Mouse (Mus musculus) CH12.LX (cell line): ENCODE measurements around the gene Gm45208. TPM values are rescaled to one million over a fixed set of nuclear protein-coding genes. Genes with fewer than 3 reads are reported as not detected.

Experiments used
- DNase-seq: peaks from one replicate; pipeline ENCODE4 v3.0.0-alpha.2; 2013; ENCODE audit errors: extremely low read depth
- H3K27ac ChIP-seq: 2 replicates; pipeline ENCODE4 v1.5.1; 2012; ENCODE audit warnings: low read depth, mild to moderate bottlenecking, control low read depth, moderate library complexity; ENCODE audit not compliant: insufficient read depth
- H3K27me3 ChIP-seq: replicated peaks from 2 replicates; pipeline ENCODE3; 2012; ENCODE audit warnings: inconsistent platforms
- H3K36me3 ChIP-seq, 2 experiments: replicated peaks in 1 of 2; 2 replicates each; pipeline versions ENCODE3 to v1.6.1; 2012; ENCODE audit warnings: inconsistent platforms in 1 of 2, low read length in 1 of 2, mild to moderate bottlenecking in 1 of 2, mixed read lengths in 1 of 2, moderate library complexity in 1 of 2; ENCODE audit not compliant: control insufficient read depth in 1 of 2, insufficient read depth in 1 of 2
- H3K4me1 ChIP-seq, 2 experiments: 2 replicates each; pipeline ENCODE4 v1.6.1; 2012; ENCODE audit warnings: inconsistent platforms in 1 of 2, moderate library complexity in 1 of 2; ENCODE audit not compliant: insufficient read depth in 2 of 2, control insufficient read depth in 1 of 2
- H3K4me2 ChIP-seq: 2 replicates; pipeline ENCODE4 v1.6.1; 2012; ENCODE audit warnings: low read depth, mild to moderate bottlenecking, control low read depth; ENCODE audit not compliant: poor library complexity, insufficient read depth, severe bottlenecking
- H3K4me3 ChIP-seq, 3 experiments: fragments of 150-350 bp in 1 of 3; sonication (generic) in 1 of 3; replicated peaks in 1 of 3; 2 replicates each; pipeline versions ENCODE3 to v1.5.1; 2011 to 2012; ENCODE audit warnings: low read depth in 2 of 3, low read length in 2 of 3, mild to moderate bottlenecking in 2 of 3, moderate library complexity in 2 of 3, control low read depth in 1 of 3, improper control_type of control experiment in 1 of 3, inconsistent platforms in 1 of 3, mixed read lengths in 1 of 3; ENCODE audit not compliant: poor library complexity in 1 of 3
- H3K79me2 ChIP-seq: replicated peaks from 2 replicates; pipeline ENCODE4 v1.6.1; 2012; ENCODE audit warnings: mild to moderate bottlenecking, moderate library complexity; ENCODE audit not compliant: control insufficient read depth, poor library complexity, insufficient read depth, severe bottlenecking; ENCODE audit errors: extremely low read depth
- H3K9ac ChIP-seq: 2 replicates; pipeline ENCODE4 v1.6.1; 2012; ENCODE audit warnings: low read depth, mild to moderate bottlenecking, control low read depth, moderate library complexity; ENCODE audit not compliant: insufficient read depth
- H3K9me3 ChIP-seq: replicated peaks from 2 replicates; pipeline ENCODE3; 2012; ENCODE audit warnings: low read length, inconsistent platforms, mixed read lengths
- ELF1 ChIP-seq: IDR thresholded peaks from 2 replicates; pipeline ENCODE4 v1.6.1; 2014; ENCODE audit warnings: low read depth, mild to moderate bottlenecking, inconsistent platforms, low read length, improper control_type of control experiment
- EP300 ChIP-seq: IDR thresholded peaks from 2 replicates; pipeline ENCODE4 v1.6.1; 2011; ENCODE audit warnings: low read length, improper control_type of control experiment
- ETS1 ChIP-seq: conservative IDR thresholded peaks from 2 replicates; pipeline ENCODE4 v1.6.1; 2012; ENCODE audit warnings: low read depth, mild to moderate bottlenecking, inconsistent platforms, low read length, improper control_type of control experiment, moderate library complexity
- HCFC1 ChIP-seq: IDR thresholded peaks from 2 replicates; pipeline ENCODE4 v1.6.1; 2012; ENCODE audit warnings: low read depth, mild to moderate bottlenecking, inconsistent platforms, low read length, improper control_type of control experiment
- IRF4 ChIP-seq: IDR thresholded peaks from 2 replicates; pipeline ENCODE4 v1.6.1; 2014; ENCODE audit warnings: low read depth, mild to moderate bottlenecking, inconsistent platforms, low read length, improper control_type of control experiment
- KAT2A ChIP-seq: IDR thresholded peaks from 2 replicates; pipeline ENCODE4 v1.6.1; 2012; ENCODE audit warnings: low read length, improper control_type of control experiment, inconsistent platforms; ENCODE audit not compliant: insufficient replicate concordance
- MAX ChIP-seq: IDR thresholded peaks from 2 replicates; pipeline ENCODE4 v1.6.1; 2011; ENCODE audit warnings: low read length, improper control_type of control experiment
- MEF2A ChIP-seq: IDR thresholded peaks from 2 replicates; pipeline ENCODE4 v1.6.1; 2014; ENCODE audit warnings: low read depth, mild to moderate bottlenecking, inconsistent platforms, low read length, improper control_type of control experiment, borderline replicate concordance
- MYC ChIP-seq: IDR thresholded peaks from 2 replicates; pipeline ENCODE4 v1.6.1; 2011; ENCODE audit warnings: low read depth, mild to moderate bottlenecking, improper control_type of control experiment, low read length
- NELFE ChIP-seq: IDR thresholded peaks from 2 replicates; pipeline ENCODE4 v1.6.1; 2011; ENCODE audit warnings: low read depth, low read length, improper control_type of control experiment
- NRF1 ChIP-seq: IDR thresholded peaks from 2 replicates; pipeline ENCODE4 v1.6.1; 2014; ENCODE audit warnings: low read depth, mild to moderate bottlenecking, inconsistent platforms, low read length, improper control_type of control experiment, moderate library complexity
- POLR2AphosphoS2 ChIP-seq: IDR thresholded peaks from 2 replicates; pipeline ENCODE4 v1.6.1; 2011; ENCODE audit warnings: low read depth, low read length, improper control_type of control experiment
- RAD21 ChIP-seq: IDR thresholded peaks from 2 replicates; pipeline ENCODE4 v1.6.1; 2011; ENCODE audit warnings: low read depth, mild to moderate bottlenecking, low read length, improper control_type of control experiment, moderate library complexity
- RCOR1 ChIP-seq: conservative IDR thresholded peaks from 2 replicates; pipeline ENCODE4 v1.6.1; 2012; ENCODE audit warnings: low read depth, mild to moderate bottlenecking, inconsistent platforms, low read length, improper control_type of control experiment
- SMC3 ChIP-seq: IDR thresholded peaks from 2 replicates; pipeline ENCODE4 v1.6.1; 2011; ENCODE audit warnings: low read depth, low read length, improper control_type of control experiment
- TCF12 ChIP-seq: IDR thresholded peaks from 2 replicates; pipeline ENCODE4 v1.6.1; 2014; ENCODE audit warnings: low read depth, mild to moderate bottlenecking, inconsistent platforms, low read length, improper control_type of control experiment
- USF2 ChIP-seq: conservative IDR thresholded peaks from 2 replicates; pipeline ENCODE4 v1.6.1; 2011; ENCODE audit warnings: low read depth, low read length, improper control_type of control experiment
- ZC3H11A ChIP-seq: IDR thresholded peaks from 2 replicates; pipeline ENCODE4 v1.6.1; 2012; ENCODE audit warnings: low read depth, mild to moderate bottlenecking, inconsistent platforms, low read length, improper control_type of control experiment
- ZKSCAN1 ChIP-seq: IDR thresholded peaks from 2 replicates; pipeline ENCODE4 v1.6.1; 2012; ENCODE audit warnings: low read depth, inconsistent platforms, low read length, improper control_type of control experiment, borderline replicate concordance
- ZMIZ1 ChIP-seq: IDR thresholded peaks from 2 replicates; pipeline ENCODE4 v1.6.1; 2012; ENCODE audit warnings: low read depth, mild to moderate bottlenecking, inconsistent platforms, low read length, improper control_type of control experiment
- ZNF384 ChIP-seq: IDR thresholded peaks from 2 replicates; pipeline ENCODE4 v1.6.1; 2012; ENCODE audit warnings: low read depth, low read length, improper control_type of control experiment, inconsistent platforms
- dilution Hi-C: fragments of 300-500 bp; cut with MboI; formaldehyde crosslinking; loops from 2 replicates; pipeline ENCODE4 v1.14.3; 2020; ENCODE audit warnings: low sequenced_read_pairs; ENCODE audit not compliant: extremely low pct_unique_long_range_greater_than_20kb, extremely low pct_ligation_motif_present
- in situ Hi-C: fragments of 300-500 bp; cut with MboI; formaldehyde crosslinking; loops from 3 replicates; pipeline ENCODE4 v1.14.3; 2019; ENCODE audit warnings: low sequenced_read_pairs, low pct_ligation_motif_present, low pct_unique_long_range_greater_than_20kb, mixed read lengths
- polyA plus RNA-seq: library from polyadenylated mRNA; unstranded; fragments of >175 nt; gene quantifications from 2 replicates; pipeline ENCODE4 v1.2.1, GENCODE M21; 2012; ENCODE audit warnings: low read depth; ENCODE audit not compliant: insufficient read length
- total RNA-seq, 2 experiments: library from RNA; depleted of rRNA; stranded (reverse); fragments of 300-350 nt in 1 of 2; fragments of >200 nt in 1 of 2; gene quantifications; 2 replicates each; pipeline ENCODE4 v1.2.3; 2012 to 2014

Gene Gm45208
- total and polyA plus RNA-seq, 3 experiments = 0.47 to 13.0 TPM; not detected in 1

DNA sequence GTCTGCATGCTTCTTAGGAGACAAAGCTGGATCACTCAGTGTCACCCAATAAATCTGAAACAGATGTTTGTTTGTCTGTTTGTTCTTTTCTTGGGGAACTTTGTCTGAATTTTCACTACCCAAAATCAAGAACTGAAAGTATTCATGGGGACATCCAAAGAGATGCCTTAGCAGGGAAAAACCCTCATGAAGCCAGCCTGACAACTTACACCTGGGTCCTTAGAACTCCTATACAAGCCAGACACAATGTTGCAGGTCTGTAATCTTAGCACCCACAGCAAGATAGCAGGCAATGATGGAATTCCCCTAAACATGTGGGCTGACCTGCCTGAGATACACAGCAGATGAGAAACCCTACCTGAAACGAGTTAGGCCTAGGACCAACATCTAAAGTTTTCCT is 22.9 kb downstream of the Gm45208 start:
- H3K27me3 ChIP-seq = no peaks in the 10 kb centered on the region
- no peak overlapping the region for H3K9ac ChIP-seq
- H3K4me2 ChIP-seq = peak overlapping the region; percentile 36
- peaks cover 5 to 40% of the 10 kb centered on the region in 2 experiments; a peak in 3 of 4 replicates for H3K4me1 ChIP-seq
- no peak overlapping the region for H3K4me3 ChIP-seq
- in situ Hi-C loops = no loop called here
- no peaks in the 10 kb centered on the region for H3K79me2 ChIP-seq
- peak; percentile 45 for DNase-seq
- H3K27ac ChIP-seq = peak overlapping the region; percentile 87
- no peaks in the 10 kb centered on the region for H3K9me3 ChIP-seq
- TF ChIP-seq POLR2AphosphoS2 = no peak
- TF ChIP-seq TCF12 = 0 out of 2 replicates have a peak, but pooled peaks have one; percentile 35
- no peak for TF ChIP-seq HCFC1
- no peak for TF ChIP-seq USF2
- no peak for TF ChIP-seq ZC3H11A
- no peak for TF ChIP-seq ELF1
- peak; percentile 82 for TF ChIP-seq EP300
- TF ChIP-seq MYC = peak; percentile 75
- peak; percentile 46 for TF ChIP-seq ETS1
- no peak for TF ChIP-seq RAD21
- TF ChIP-seq RCOR1 = peak; percentile 50; the same call in 1 of the 2 replicates
- TF ChIP-seq KAT2A = no peak
- peak; percentile 35; the same call in 1 of the 2 replicates for TF ChIP-seq MAX
- TF ChIP-seq IRF4 = peak; percentile 82
- no peak for TF ChIP-seq NELFE
- TF ChIP-seq MEF2A = peak; percentile 44; the same call in 1 of the 2 replicates
- no peak for TF ChIP-seq ZNF384
- no peak for TF ChIP-seq SMC3
- TF ChIP-seq, all 38 proteins: peak for 8
- dilution Hi-C loops = no loop called here
- no peaks in the 10 kb centered on the region for H3K36me3 ChIP-seq

DNA sequence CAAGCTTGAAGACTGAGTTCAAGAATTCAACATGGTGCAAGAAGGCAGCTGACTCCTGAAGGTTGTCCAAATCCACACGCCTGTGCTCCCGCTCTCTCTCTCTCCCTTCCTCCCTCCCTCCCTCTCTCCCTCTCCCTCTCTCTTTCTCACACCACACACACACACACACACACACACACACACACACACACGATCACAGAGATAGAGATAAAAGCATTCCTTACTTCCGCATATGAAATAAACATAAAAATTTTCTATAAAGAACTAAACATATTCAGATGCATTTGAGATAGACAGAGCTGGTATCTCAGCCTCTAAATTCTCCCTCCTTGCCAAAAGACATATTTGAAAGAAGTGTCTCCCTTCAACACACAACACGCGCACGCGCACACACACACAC is 23.4 kb downstream of the Gm45208 start:
- no peaks in the 10 kb centered on the region for H3K9me3 ChIP-seq
- no peak overlapping the region for H3K4me3 ChIP-seq
- H3K36me3 ChIP-seq = no peaks in the 10 kb centered on the region
- peaks cover 5 to 38% of the 10 kb centered on the region in 2 experiments; a peak in 3 of 4 replicates for H3K4me1 ChIP-seq
- no peak overlapping the region; the same call in 1 of the 2 replicates for H3K9ac ChIP-seq
- peak overlapping the region; percentile 87 for H3K27ac ChIP-seq
- in situ Hi-C loops (no loop called here), dilution Hi-C loops (no loop called here)
- no peak for TF ChIP-seq ELF1
- TF ChIP-seq ZKSCAN1 = no peak
- TF ChIP-seq HCFC1 = no peak
- no peak for TF ChIP-seq IRF4
- TF ChIP-seq NRF1 = no peak
- TF ChIP-seq ZMIZ1 = no peak
- no peak for TF ChIP-seq MAX
- no peaks in the 10 kb centered on the region for H3K79me2 ChIP-seq
- H3K27me3 ChIP-seq = no peaks in the 10 kb centered on the region
- peak overlapping the region; percentile 36 for H3K4me2 ChIP-seq
- DNase-seq = no peak
